ENCODE assay signal across 12 mouse cellular contexts in the genomic region with DNA sequence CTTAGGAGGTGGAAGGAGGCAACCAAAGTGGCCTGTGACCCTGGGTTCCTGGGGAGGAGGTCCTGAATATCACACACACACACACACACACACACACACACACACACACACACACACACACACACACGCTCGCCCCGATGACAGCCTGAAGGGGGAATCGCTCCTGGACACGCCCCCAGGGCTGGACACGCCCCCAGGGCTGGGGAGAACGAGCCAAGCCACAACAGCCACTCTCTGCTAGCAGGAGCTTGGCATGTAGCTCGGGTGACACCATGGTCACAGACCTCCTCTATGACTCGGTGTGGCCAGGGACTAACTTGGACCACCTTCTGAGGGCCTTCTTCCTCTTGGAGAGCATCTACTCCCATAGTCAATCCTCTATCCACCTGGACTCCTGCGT. TPM values are rescaled to one million over a fixed set of nuclear protein-coding genes. Genes with fewer than 3 reads are reported as not detected.
A peak's percentile ranks its signal among the peaks of the same experiment; 100 is the strongest.
DNase-seq lines count a peak whose midpoint lies in the region; ATAC-seq and TF ChIP-seq lines count a peak whose summit lies in the region.
"Had no signal": no experiment of that assay in that cellular context is flagged by ENCODE, and none has a peak within 500 bp of the region (broad histone marks: within the 10 kb centered on the region; RNA-seq: fewer than 3 reads in every experiment).

No protein-coding gene starts in this region.

- no peaks in the 10 kb centered on the region for H3K36me3 ChIP-seq in lung, embryonic 14.5 days (ENCODE audit: insufficient read depth)
- no peaks in the 10 kb centered on the region for H3K36me3 ChIP-seq in forebrain, embryonic 10.5 days (replicated peaks)

- no peaks in the 10 kb centered on the region for H3K9me3 ChIP-seq in lung, embryonic 14.5 days (ENCODE audit: low read depth, low read length)
- no peaks in the 10 kb centered on the region for H3K9me3 ChIP-seq in forebrain, embryonic 10.5 days

- no peak overlapping the region for H3K9ac ChIP-seq in lung, embryonic 14.5 days

- no peak overlapping the region for H3K4me2 ChIP-seq in lung, embryonic 14.5 days

- no peak overlapping the region for H3K4me3 ChIP-seq in lung, embryonic 14.5 days (ENCODE audit: low read depth, low read length)
- H3K4me3 ChIP-seq in forebrain, embryonic 10.5 days = no peak overlapping the region
- H3K4me3 ChIP-seq: erythroblast, embryonic 14.5 days; myocyte had no signal

- no peaks in the 10 kb centered on the region for H3K4me1 ChIP-seq in lung, embryonic 14.5 days (ENCODE audit: insufficient read depth)
- H3K4me1 ChIP-seq in forebrain, embryonic 10.5 days = peaks cover 23% of the 10 kb centered on the region

- TF ChIP-seq CTCF in lung, embryonic 14.5 days (IDR thresholded peaks at IDR 0.05; ENCODE audit: low read depth) = no peak

- H3K27me3 ChIP-seq in lung, embryonic 14.5 days (ENCODE audit: insufficient read depth, low read length) = no peaks in the 10 kb centered on the region; the same call in 1 of the 2 replicates
- H3K27me3 ChIP-seq in forebrain, embryonic 10.5 days (ENCODE audit: poor library complexity, severe bottlenecking) = peaks cover 18% of the 10 kb centered on the region; the same call in 1 of the 2 replicates
- H3K27me3 ChIP-seq: Patski had no signal

- peak; percentile 27 for DNase-seq in embryo, embryonic 10.5 days (ENCODE audit: low spot score)
- DNase-seq in embryo, embryonic 9.5 days (ENCODE audit: extremely low spot score) = no peak
- peak; percentile 47 for DNase-seq in lung, embryonic 14.5 days
- DNase-seq in lung, postnatal 36 days = no peak
- DNase-seq in 416B (ENCODE audit: low read depth) = peak; percentile 25
- DNase-seq in forebrain, embryonic 10.5 days (ENCODE audit: extremely low spot score, low spot score) = no peak
- DNase-seq in cerebellum, postnatal 36 days = no peak
- DNase-seq: cerebellum, adult 9-11 months had no signal

- H3K27ac ChIP-seq in lung, embryonic 14.5 days (ENCODE audit: low read depth) = no peak overlapping the region
- H3K27ac ChIP-seq in forebrain, embryonic 10.5 days = no peak overlapping the region

- WGBS in lung, embryonic 14.5 days = 16% methylated on average over 8 of the region's 10 CpGs
- 25% methylated on average over 10 of the region's 10 CpGs for WGBS in forebrain, embryonic 10.5 days

- no peak; the same call in 1 of the 2 replicates for ATAC-seq in lung, embryonic 14.5 days (ENCODE audit: insufficient read depth)
- peak; percentile 56 to 62 for ATAC-seq in hematopoietic stem cell, adult 5-6 weeks (replicated peaks in 1 of 2; ENCODE audit: insufficient read depth in 1 of 2, low FRiP score in 2 of 2, low TSS enrichment in 1 of 2, low read depth in 1 of 2, poor library complexity in 2 of 2, severe bottlenecking in 2 of 2)
- ATAC-seq: Patski had no signal

RNA-seq across cellular contexts. Expression of a gene that starts 13.7 kb away (rescaled TPM):
- 53.1 and 53.2 TPM in 2 replicates for polyA plus RNA-seq in lung, embryonic 14.5 days (2014; fragmentation: Nextera tagmentation; extraction: Ambion mirVana)
- 25.1 and 26.7 TPM in 2 replicates for total RNA-seq in hematopoietic stem cell, adult 5-6 weeks (2017)
- 60.5 and 64.4 TPM in 2 replicates for polyA plus RNA-seq in forebrain, embryonic 10.5 days (2016; fragmentation: Nextera tagmentation; extraction: Ambion mirVana)

RNA-seq across cellular contexts. Expression of a gene that starts 33.0 kb away (rescaled TPM):
- 2.7 and 3.5 TPM in 2 replicates for polyA plus RNA-seq in lung, embryonic 14.5 days (2014; fragmentation: Nextera tagmentation; extraction: Ambion mirVana)
- 3.7 and 7.6 TPM in 2 replicates for total RNA-seq in hematopoietic stem cell, adult 5-6 weeks (2017)
- polyA plus RNA-seq in forebrain, embryonic 10.5 days (2016; fragmentation: Nextera tagmentation; extraction: Ambion mirVana) = 2.2 TPM in 2 replicates

RNA-seq across cellular contexts. Expression of a gene that starts 33.3 kb away (rescaled TPM):
- polyA plus RNA-seq in lung, embryonic 14.5 days (2014; fragmentation: Nextera tagmentation; extraction: Ambion mirVana) = 0.28 and 0.54 TPM in 2 replicates
- total RNA-seq in hematopoietic stem cell, adult 5-6 weeks (2017) = 0.30 TPM in 1 of 2 replicates, not detected in the other
- polyA plus RNA-seq in forebrain, embryonic 10.5 days (2016; fragmentation: Nextera tagmentation; extraction: Ambion mirVana) = 3.6 and 3.8 TPM in 2 replicates

RNA-seq across cellular contexts. Expression of a gene that starts 53.2 kb away (rescaled TPM):
- polyA plus RNA-seq in lung, embryonic 14.5 days (2014; fragmentation: Nextera tagmentation; extraction: Ambion mirVana) = 17.5 and 20.6 TPM in 2 replicates
- 0.30 and 0.63 TPM in 2 replicates for total RNA-seq in hematopoietic stem cell, adult 5-6 weeks (2017)
- polyA plus RNA-seq in forebrain, embryonic 10.5 days (2016; fragmentation: Nextera tagmentation; extraction: Ambion mirVana) = 4.7 and 4.8 TPM in 2 replicates
- polyA plus RNA-seq: erythroblast, embryonic 14.5 days had no signal

Comparison
In these comparisons a context has a peak if more than half of its experiments do, and no peak if none do; other contexts are left out.
1. DNase-seq: peak in embryo, embryonic 10.5 days (single experiment), lung, embryonic 14.5 days (single experiment) and 416B (single experiment); none in embryo, embryonic 9.5 days (single experiment), lung, postnatal 36 days (single experiment), forebrain, embryonic 10.5 days (single experiment) and cerebellum, postnatal 36 days (0 of 2).